Mouse (Mus musculus): ENCODE measurements around the gene Shisa9. TPM values are rescaled to one million over a fixed set of nuclear protein-coding genes. Genes with fewer than 3 reads are reported as not detected.
A peak's percentile ranks its signal among the peaks of the same experiment; 100 is the strongest.

Shisa9 gene
- total and polyA plus RNA-seq, 2 experiments from 2014 or later: 25.7 to 72.7 TPM

DNA sequence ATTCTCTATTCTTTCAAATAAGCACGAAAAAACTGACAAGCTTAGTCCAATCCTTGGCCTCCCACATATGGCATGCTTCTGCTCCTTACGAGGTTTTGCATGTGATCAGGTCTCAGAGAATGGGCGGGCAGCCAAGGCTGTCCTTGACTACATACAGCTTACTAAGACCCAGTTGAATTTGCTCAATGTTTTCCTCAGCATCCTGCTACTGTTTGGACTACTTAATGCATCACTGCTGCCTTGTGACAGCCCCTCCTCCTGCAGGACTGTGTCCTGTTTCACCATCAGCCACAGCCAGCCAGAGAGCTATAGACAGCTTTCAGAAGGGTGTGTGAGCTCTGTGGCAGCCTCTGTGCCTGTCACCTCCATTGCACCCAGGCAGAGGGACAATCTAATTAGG, 92.4 kb downstream of the Shisa9 start:
- Histone ChIP-seq H3K4me2 (ENCODE audit: low read depth, low read length, poor library complexity, severe bottlenecking) (no peak overlapping the region), H3K9me3 (ENCODE audit: low read length) (no peaks in the 10 kb centered on the region), H3K9ac (replicated peaks; ENCODE audit: low read length, poor library complexity, severe bottlenecking) (no peak overlapping the region), H3K4me3 (ENCODE audit: low read depth, low read length) (no peak overlapping the region), H3K4me1 (ENCODE audit: insufficient read depth, low read length) (no peaks in the 10 kb centered on the region), H3K27ac (ENCODE audit: low read depth, low read length) (0 out of 2 replicates have a peak overlapping the region, but pooled peaks have one; percentile 34), H3K27me3 (ENCODE audit: insufficient read depth, low read length) (no peaks in the 10 kb centered on the region), H3K36me3 (ENCODE audit: insufficient read depth, low read length) (no peaks in the 10 kb centered on the region)
- ATAC-seq (ENCODE audit: low FRiP score): peak; percentile 47; the same call in 1 of the 2 replicates
- 38% methylated on average over 3 of the region's 3 CpGs for WGBS
- no peak for TF ChIP-seq CTCF (IDR thresholded peaks at IDR 0.05)
- peak; percentile 73 for DNase-seq (ENCODE audit: low spot score)

DNA sequence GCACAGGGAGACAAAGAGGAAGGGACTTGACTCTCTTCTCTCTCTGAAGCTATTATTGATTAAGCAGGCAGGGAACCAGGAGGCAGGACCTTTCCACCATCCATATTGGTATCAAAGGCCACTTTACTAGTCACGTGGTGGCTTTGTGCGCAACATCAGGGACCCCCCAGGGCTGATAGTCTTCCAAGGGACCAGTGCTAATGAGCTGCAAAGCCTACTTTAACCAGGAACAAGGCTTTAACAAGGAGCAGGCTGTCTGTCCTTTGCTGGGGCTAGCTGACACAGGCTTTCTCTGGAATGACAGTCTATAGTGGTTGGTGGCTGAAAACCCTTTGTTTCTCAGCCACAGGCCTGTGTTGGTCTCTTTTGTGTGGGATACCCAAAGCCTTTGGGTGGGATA, 92.8 kb downstream of the Shisa9 start:
- Histone ChIP-seq H3K4me3 (ENCODE audit: low read depth, low read length) (no peak overlapping the region), H3K27me3 (ENCODE audit: insufficient read depth, low read length) (no peaks in the 10 kb centered on the region), H3K36me3 (ENCODE audit: insufficient read depth, low read length) (no peaks in the 10 kb centered on the region), H3K9me3 (ENCODE audit: low read length) (no peaks in the 10 kb centered on the region), H3K4me1 (ENCODE audit: insufficient read depth, low read length) (no peaks in the 10 kb centered on the region), H3K4me2 (ENCODE audit: low read depth, low read length, poor library complexity, severe bottlenecking) (no peak overlapping the region), H3K27ac (ENCODE audit: low read depth, low read length) (0 out of 2 replicates have a peak overlapping the region, but pooled peaks have one; percentile 34), H3K9ac (replicated peaks; ENCODE audit: low read length, poor library complexity, severe bottlenecking) (no peak overlapping the region)
- no peak for TF ChIP-seq CTCF (IDR thresholded peaks at IDR 0.05)
- DNase-seq (ENCODE audit: low spot score) (no peak), ATAC-seq (ENCODE audit: low FRiP score) (no peak)
- 25% methylated on average over 2 of the region's 2 CpGs for WGBS

DNA sequence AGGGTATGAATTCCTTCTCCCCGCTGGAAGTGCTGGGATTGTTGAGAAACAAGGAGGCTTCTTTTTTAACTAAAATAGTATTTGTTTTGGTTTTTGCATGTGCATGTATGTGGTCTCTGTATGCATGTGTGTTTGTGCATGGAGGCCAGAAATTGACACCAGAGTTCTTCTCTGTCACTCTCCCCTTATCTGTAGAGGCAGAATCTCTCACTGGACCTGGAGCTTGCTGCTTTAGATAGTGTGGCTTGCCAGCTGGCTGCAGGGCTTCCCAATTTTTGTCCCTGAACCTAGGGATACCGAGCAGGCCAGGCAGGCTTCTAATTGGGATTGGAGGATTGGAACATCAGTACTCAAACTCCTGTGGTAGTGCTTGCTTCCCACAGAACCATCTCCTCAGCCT, 99.2 kb downstream of the Shisa9 start:
- no peak for TF ChIP-seq CTCF (IDR thresholded peaks at IDR 0.05)
- no peaks in the 10 kb centered on the region for H3K9me3 ChIP-seq (ENCODE audit: low read length)
- WGBS: 83% methylated on average over 2 of the region's 2 CpGs
- DNase-seq (ENCODE audit: low spot score): no peak
- ATAC-seq (ENCODE audit: low FRiP score): no peak
- no peak overlapping the region for H3K27ac ChIP-seq (ENCODE audit: low read depth, low read length)
- no peak overlapping the region for H3K9ac ChIP-seq (replicated peaks; ENCODE audit: low read length, poor library complexity, severe bottlenecking)
- H3K36me3 ChIP-seq (ENCODE audit: insufficient read depth, low read length): no peaks in the 10 kb centered on the region
- no peaks in the 10 kb centered on the region for H3K4me1 ChIP-seq (ENCODE audit: insufficient read depth, low read length)
- no peak overlapping the region for H3K4me3 ChIP-seq (ENCODE audit: low read depth, low read length)
- H3K27me3 ChIP-seq (ENCODE audit: insufficient read depth, low read length): no peaks in the 10 kb centered on the region
- no peak overlapping the region for H3K4me2 ChIP-seq (ENCODE audit: low read depth, low read length, poor library complexity, severe bottlenecking)

DNA sequence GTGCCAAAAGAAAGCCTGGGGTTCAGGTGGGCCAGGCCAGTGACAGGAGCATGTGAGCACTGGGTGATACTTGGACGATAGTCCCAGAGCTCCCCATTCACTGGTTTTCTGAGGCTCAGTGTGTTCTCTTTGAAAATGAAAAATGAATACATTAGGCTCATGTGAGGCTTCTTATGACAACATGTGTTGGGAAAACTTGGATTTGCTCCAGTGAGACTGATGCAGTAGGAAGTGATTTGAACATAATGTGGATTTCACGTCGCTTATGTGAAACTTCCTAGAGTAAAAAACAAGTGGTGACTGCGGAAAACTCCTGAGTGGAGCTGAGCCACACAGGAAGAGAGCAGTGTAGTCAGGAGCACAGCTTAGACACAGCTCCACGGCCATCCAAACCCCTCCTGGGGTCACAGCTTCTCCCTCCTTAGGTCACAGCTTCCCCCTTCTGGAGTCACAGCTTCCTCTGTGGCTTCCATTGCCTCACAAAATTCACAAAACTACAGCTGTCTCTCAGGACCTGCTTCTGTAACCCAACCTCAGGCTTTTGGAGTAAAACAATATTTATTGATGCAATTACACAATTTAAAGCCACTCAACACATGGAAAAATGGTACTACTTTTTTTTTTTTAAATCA, 106.8 kb downstream of the Shisa9 start:
- Histone ChIP-seq H3K9me3 (ENCODE audit: low read length) (no peaks in the 10 kb centered on the region), H3K9ac (replicated peaks; ENCODE audit: low read length, poor library complexity, severe bottlenecking) (no peak overlapping the region), H3K4me1 (ENCODE audit: insufficient read depth, low read length) (no peaks in the 10 kb centered on the region), H3K27ac (ENCODE audit: low read depth, low read length) (no peak overlapping the region), H3K4me3 (ENCODE audit: low read depth, low read length) (no peak overlapping the region), H3K36me3 (ENCODE audit: insufficient read depth, low read length) (no peaks in the 10 kb centered on the region), H3K27me3 (ENCODE audit: insufficient read depth, low read length) (no peaks in the 10 kb centered on the region), H3K4me2 (ENCODE audit: low read depth, low read length, poor library complexity, severe bottlenecking) (no peak overlapping the region)
- ATAC-seq (ENCODE audit: low FRiP score): no peak
- DNase-seq (ENCODE audit: low spot score): peak; percentile 27
- WGBS: 65% methylated on average over 5 of the region's 5 CpGs
- no peak for TF ChIP-seq CTCF (IDR thresholded peaks at IDR 0.05)

DNA sequence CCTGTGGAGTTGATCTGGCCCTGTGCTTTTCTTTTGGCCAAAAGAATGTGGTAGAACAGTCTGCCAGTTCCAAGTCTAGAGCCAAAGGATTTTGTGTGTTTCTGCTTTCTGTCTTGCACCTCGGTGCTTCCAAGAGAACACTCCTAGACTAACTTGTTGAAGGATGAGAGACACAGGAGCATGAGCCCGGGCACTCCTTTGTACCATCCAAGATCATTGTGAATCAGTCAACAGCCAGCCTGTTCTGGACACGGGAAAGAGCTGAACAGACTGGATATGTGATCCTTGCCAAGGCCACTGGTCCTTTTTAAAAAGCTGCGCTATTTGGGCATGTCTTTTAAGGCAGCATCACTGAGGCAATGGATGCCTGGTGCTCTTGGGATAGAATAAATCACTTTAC, 109.3 kb downstream of the Shisa9 start:
- Histone ChIP-seq H3K27ac (ENCODE audit: low read depth, low read length) (no peak overlapping the region), H3K4me1 (ENCODE audit: insufficient read depth, low read length) (no peaks in the 10 kb centered on the region), H3K4me2 (ENCODE audit: low read depth, low read length, poor library complexity, severe bottlenecking) (no peak overlapping the region), H3K4me3 (ENCODE audit: low read depth, low read length) (no peak overlapping the region), H3K9ac (replicated peaks; ENCODE audit: low read length, poor library complexity, severe bottlenecking) (no peak overlapping the region), H3K9me3 (ENCODE audit: low read length) (no peaks in the 10 kb centered on the region), H3K36me3 (ENCODE audit: insufficient read depth, low read length) (no peaks in the 10 kb centered on the region), H3K27me3 (ENCODE audit: insufficient read depth, low read length) (no peaks in the 10 kb centered on the region)
- ATAC-seq (ENCODE audit: low FRiP score): no peak
- TF ChIP-seq CTCF (IDR thresholded peaks at IDR 0.05): no peak
- WGBS: 71% methylated on average over 4 of the region's 4 CpGs
- DNase-seq (ENCODE audit: low spot score): no peak

DNA sequence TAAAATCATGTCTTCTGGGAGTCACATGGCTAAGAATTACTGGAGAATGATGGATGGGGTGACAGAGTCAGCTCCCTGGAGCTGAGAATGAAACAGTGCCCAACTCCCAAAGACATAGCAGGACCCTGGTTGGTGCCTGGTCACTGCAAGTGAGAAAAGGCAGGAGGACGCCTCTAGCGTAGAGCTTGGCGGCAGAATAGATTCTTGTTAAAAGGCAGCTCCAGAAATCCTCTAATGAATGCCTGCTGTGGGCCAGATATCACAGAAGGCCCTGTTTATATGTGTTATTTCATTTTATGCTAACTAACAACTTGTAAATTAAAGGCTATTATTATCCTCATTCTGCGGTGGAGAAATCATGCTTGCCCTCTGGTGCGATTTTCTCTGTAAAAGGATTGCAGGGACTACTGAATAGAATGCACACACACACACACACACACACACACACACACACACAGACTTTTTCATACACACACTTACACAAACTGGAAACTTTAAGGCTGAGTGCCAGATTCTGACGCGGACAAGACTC, 110.9 kb downstream of the Shisa9 start:
- H3K4me3 ChIP-seq (ENCODE audit: low read depth, low read length): no peak overlapping the region
- WGBS: 59% methylated on average over 7 of the region's 7 CpGs
- H3K36me3 ChIP-seq (ENCODE audit: insufficient read depth, low read length): no peaks in the 10 kb centered on the region
- no peaks in the 10 kb centered on the region for H3K9me3 ChIP-seq (ENCODE audit: low read length)
- no peaks in the 10 kb centered on the region for H3K4me1 ChIP-seq (ENCODE audit: insufficient read depth, low read length)
- no peak for TF ChIP-seq CTCF (IDR thresholded peaks at IDR 0.05)
- 0 out of 2 replicates have a peak overlapping the region, but pooled peaks have one; percentile 3 for H3K27ac ChIP-seq (ENCODE audit: low read depth, low read length)
- DNase-seq (ENCODE audit: low spot score) (peak; percentile 26), ATAC-seq (ENCODE audit: low FRiP score) (no peak)
- H3K4me2 ChIP-seq (ENCODE audit: low read depth, low read length, poor library complexity, severe bottlenecking): no peak overlapping the region
- no peaks in the 10 kb centered on the region for H3K27me3 ChIP-seq (ENCODE audit: insufficient read depth, low read length)
- no peak overlapping the region for H3K9ac ChIP-seq (replicated peaks; ENCODE audit: low read length, poor library complexity, severe bottlenecking)

All from midbrain, postnatal 0 days (tissue).